Mouse (Mus musculus): ENCODE results near the gene Tmem60. TPM values are rescaled to one million over a fixed set of nuclear protein-coding genes. Genes with fewer than 3 reads are reported as not detected.

Tmem60 gene
- polyA plus RNA-seq, 1 experiment = 84.1 TPM

GRCm38 (mm10) chr5:20858404-20858803 lies 23.6 kb upstream of the Tmem60 start:
- Histone ChIP-seq H3K36me3 (ENCODE audit: control insufficient read depth, insufficient read depth, low read length) (no peaks in the 10 kb centered on the region), H3K27ac (ENCODE audit: control insufficient read depth, insufficient read depth, low read depth, low read length) (no peak overlapping the region), H3K4me1 (ENCODE audit: control insufficient read depth, insufficient read depth, low read length) (no peaks in the 10 kb centered on the region), H3K4me3 (ENCODE audit: control insufficient read depth, low read depth, low read length) (no peak overlapping the region), H3K27me3 (ENCODE audit: control insufficient read depth, insufficient read depth, low read length) (no peaks in the 10 kb centered on the region)
- no peak for TF ChIP-seq POLR2A (IDR thresholded peaks at IDR 0.05; ENCODE audit: control insufficient read depth, low read depth, low read length)
- no peak for TF ChIP-seq CTCF (IDR thresholded peaks at IDR 0.05; ENCODE audit: control insufficient read depth, insufficient read depth, insufficient replicate concordance, low read depth, low read length)

DNA sequence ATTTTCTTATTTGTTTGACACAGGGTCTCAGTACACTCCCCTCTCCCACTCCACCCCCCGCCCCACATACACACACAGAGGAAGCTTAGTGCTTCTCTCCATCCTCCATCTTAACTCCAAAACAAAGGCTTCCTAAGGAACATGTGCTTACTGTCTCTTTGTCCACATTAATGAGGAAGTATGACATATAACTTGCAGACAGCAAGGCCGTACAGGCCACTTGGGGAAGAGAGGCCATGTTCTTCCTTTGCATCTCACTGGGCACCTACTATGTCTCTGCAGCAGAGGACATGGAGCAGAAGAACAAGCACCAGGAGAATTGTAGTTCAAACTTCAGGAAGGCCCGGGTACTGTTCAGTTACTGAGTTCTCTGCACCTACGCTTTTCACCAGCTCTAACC lies 21.4 kb upstream of the Tmem60 start:
- no peaks in the 10 kb centered on the region for H3K27me3 ChIP-seq (ENCODE audit: control insufficient read depth, insufficient read depth, low read length)
- no peak for TF ChIP-seq CTCF (IDR thresholded peaks at IDR 0.05; ENCODE audit: control insufficient read depth, insufficient read depth, insufficient replicate concordance, low read depth, low read length)
- TF ChIP-seq POLR2A (IDR thresholded peaks at IDR 0.05; ENCODE audit: control insufficient read depth, low read depth, low read length) = no peak

DNA sequence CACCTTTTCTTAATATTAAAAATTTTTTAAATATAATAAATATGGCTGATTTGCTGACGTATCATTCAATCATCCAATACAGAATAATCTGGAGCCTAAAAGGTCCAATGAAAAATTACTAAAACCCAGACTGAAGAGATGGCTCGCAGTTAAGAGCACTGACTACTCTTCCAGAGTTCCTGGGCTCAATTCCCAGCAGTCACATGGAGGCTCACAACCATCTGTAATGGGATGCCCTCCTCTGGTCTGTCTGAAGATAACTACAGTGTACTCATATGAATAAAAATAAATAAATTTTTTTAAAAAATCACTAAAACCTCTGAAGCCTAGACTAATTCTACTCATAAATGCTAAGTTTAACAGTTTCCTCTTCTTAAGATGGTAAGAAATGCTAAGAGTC lies 20.1 kb upstream of the Tmem60 start:
- H3K36me3 ChIP-seq (ENCODE audit: control insufficient read depth, insufficient read depth, low read length) = no peaks in the 10 kb centered on the region
- no peaks in the 10 kb centered on the region for H3K27me3 ChIP-seq (ENCODE audit: control insufficient read depth, insufficient read depth, low read length)
- TF ChIP-seq CTCF (IDR thresholded peaks at IDR 0.05; ENCODE audit: control insufficient read depth, insufficient read depth, insufficient replicate concordance, low read depth, low read length) (no peak), POLR2A (IDR thresholded peaks at IDR 0.05; ENCODE audit: control insufficient read depth, low read depth, low read length) (no peak)
- no peak overlapping the region for H3K4me3 ChIP-seq (ENCODE audit: control insufficient read depth, low read depth, low read length)
- H3K4me1 ChIP-seq (ENCODE audit: control insufficient read depth, insufficient read depth, low read length) = no peaks in the 10 kb centered on the region
- H3K27ac ChIP-seq (ENCODE audit: control insufficient read depth, insufficient read depth, low read depth, low read length) = no peak overlapping the region

More for the DNA sequence above, 21.4 kb upstream of the Tmem60 start:
- no peak overlapping the region for H3K4me3 ChIP-seq (ENCODE audit: control insufficient read depth, low read depth, low read length)
- no peaks in the 10 kb centered on the region for H3K36me3 ChIP-seq (ENCODE audit: control insufficient read depth, insufficient read depth, low read length)
- no peaks in the 10 kb centered on the region for H3K4me1 ChIP-seq (ENCODE audit: control insufficient read depth, insufficient read depth, low read length)
- no peak overlapping the region for H3K27ac ChIP-seq (ENCODE audit: control insufficient read depth, insufficient read depth, low read depth, low read length)

- Histone ChIP-seq H3K4me3 (ENCODE audit: control insufficient read depth, low read depth, low read length) (no peak overlapping the region), H3K27me3 (ENCODE audit: control insufficient read depth, insufficient read depth, low read length) (no peaks in the 10 kb centered on the region), H3K36me3 (ENCODE audit: control insufficient read depth, insufficient read depth, low read length) (no peaks in the 10 kb centered on the region), H3K27ac (ENCODE audit: control insufficient read depth, insufficient read depth, low read depth, low read length) (no peak overlapping the region), H3K4me1 (ENCODE audit: control insufficient read depth, insufficient read depth, low read length) (no peaks in the 10 kb centered on the region)
- no peak for TF ChIP-seq POLR2A (IDR thresholded peaks at IDR 0.05; ENCODE audit: control insufficient read depth, low read depth, low read length)
Observed at GRCm38 (mm10) chr5:20864216-20864969, 17.6 kb upstream of the Tmem60 start.

DNA sequence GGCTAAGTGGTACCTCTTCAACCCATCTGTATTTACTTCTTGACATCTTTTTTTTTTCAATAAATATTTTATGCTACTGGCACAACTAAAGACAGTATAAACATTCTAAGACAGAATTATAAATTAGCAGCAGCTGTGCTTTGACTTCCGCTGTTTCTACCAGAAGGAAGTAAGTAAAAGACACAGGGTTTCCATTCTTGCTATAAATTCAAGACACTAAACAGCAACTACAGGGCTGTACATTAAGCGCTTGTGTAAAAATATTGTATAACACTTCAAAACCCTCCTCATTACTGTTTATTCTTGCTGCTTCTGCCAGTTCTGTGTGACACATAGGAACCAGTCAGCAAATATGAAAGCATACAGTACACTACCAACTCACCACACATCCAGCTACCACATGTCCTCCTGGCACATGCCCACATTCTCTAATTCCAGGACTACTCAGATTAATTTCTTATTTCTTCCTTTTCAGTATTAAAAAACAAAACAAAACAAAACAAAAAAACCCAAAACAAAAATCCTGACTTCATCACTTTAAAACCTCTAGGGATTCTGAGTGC lies 16.7 kb upstream of the Tmem60 start:
- Histone ChIP-seq H3K27ac (ENCODE audit: control insufficient read depth, insufficient read depth, low read depth, low read length) (no peak overlapping the region), H3K4me1 (ENCODE audit: control insufficient read depth, insufficient read depth, low read length) (no peaks in the 10 kb centered on the region), H3K27me3 (ENCODE audit: control insufficient read depth, insufficient read depth, low read length) (no peaks in the 10 kb centered on the region), H3K36me3 (ENCODE audit: control insufficient read depth, insufficient read depth, low read length) (no peaks in the 10 kb centered on the region), H3K4me3 (ENCODE audit: control insufficient read depth, low read depth, low read length) (no peak overlapping the region)
- TF ChIP-seq POLR2A (IDR thresholded peaks at IDR 0.05; ENCODE audit: control insufficient read depth, low read depth, low read length) (no peak), CTCF (IDR thresholded peaks at IDR 0.05; ENCODE audit: control insufficient read depth, insufficient read depth, insufficient replicate concordance, low read depth, low read length) (no peak)

DNA sequence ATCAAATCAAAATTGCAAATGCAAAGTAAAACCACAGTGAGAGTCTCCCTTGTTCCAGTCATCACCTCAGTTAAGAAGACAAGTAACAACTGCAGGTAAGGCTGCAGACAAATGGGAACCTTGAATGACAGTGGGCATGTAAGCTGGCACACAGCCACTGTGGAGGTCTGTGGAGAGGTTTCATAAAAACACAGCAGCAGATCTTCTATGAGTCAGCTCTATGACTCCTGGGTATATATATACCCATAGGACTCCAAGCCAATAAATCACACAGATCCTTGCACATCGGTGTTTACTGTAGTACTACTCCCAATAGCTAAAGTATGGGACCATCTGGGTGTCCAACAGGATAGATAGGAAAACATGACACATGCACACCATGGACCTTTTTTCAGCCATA lies 8.8 kb upstream of the Tmem60 start:
- Histone ChIP-seq H3K4me3 (ENCODE audit: control insufficient read depth, low read depth, low read length) (no peak overlapping the region), H3K27ac (ENCODE audit: control insufficient read depth, insufficient read depth, low read depth, low read length) (no peak overlapping the region), H3K27me3 (ENCODE audit: control insufficient read depth, insufficient read depth, low read length) (no peaks in the 10 kb centered on the region), H3K4me1 (ENCODE audit: control insufficient read depth, insufficient read depth, low read length) (no peaks in the 10 kb centered on the region), H3K36me3 (ENCODE audit: control insufficient read depth, insufficient read depth, low read length) (no peaks in the 10 kb centered on the region)
- TF ChIP-seq CTCF (IDR thresholded peaks at IDR 0.05; ENCODE audit: control insufficient read depth, insufficient read depth, insufficient replicate concordance, low read depth, low read length) = no peak
- TF ChIP-seq POLR2A (IDR thresholded peaks at IDR 0.05; ENCODE audit: control insufficient read depth, low read depth, low read length) = no peak

DNA sequence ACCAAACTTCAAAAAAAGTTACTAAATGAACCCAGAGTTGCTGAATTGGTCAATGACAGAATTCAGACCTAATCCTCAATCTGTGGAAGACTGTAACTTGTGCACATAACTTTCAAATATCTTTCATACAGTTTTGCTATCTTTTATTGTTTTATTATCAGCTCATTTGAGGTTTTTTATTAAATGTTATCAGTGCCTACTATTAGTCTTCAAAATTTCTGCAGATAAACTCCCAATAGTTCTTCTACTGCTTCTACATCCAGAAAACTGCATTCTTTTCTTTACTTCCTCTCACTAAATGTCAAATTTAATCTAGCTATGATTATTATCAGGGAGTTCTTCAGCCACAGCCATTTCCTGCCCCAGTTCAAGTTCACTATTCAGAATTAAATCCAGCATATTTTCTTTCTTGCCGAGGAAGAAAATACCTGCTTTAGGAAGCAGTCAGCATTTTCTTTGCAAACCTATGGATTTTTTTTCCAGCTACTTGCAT lies 5.0 kb upstream of the Tmem60 start:
- Histone ChIP-seq H3K36me3 (ENCODE audit: control insufficient read depth, insufficient read depth, low read length) (no peaks in the 10 kb centered on the region), H3K27me3 (ENCODE audit: control insufficient read depth, insufficient read depth, low read length) (no peaks in the 10 kb centered on the region), H3K4me1 (ENCODE audit: control insufficient read depth, insufficient read depth, low read length) (no peaks in the 10 kb centered on the region), H3K27ac (ENCODE audit: control insufficient read depth, insufficient read depth, low read depth, low read length) (no peak overlapping the region), H3K4me3 (ENCODE audit: control insufficient read depth, low read depth, low read length) (no peak overlapping the region)
- no peak for TF ChIP-seq POLR2A (IDR thresholded peaks at IDR 0.05; ENCODE audit: control insufficient read depth, low read depth, low read length)
- TF ChIP-seq CTCF (IDR thresholded peaks at IDR 0.05; ENCODE audit: control insufficient read depth, insufficient read depth, insufficient replicate concordance, low read depth, low read length) = no peak

All from testis, adult 2 months (tissue).